In the genomic region with DNA sequence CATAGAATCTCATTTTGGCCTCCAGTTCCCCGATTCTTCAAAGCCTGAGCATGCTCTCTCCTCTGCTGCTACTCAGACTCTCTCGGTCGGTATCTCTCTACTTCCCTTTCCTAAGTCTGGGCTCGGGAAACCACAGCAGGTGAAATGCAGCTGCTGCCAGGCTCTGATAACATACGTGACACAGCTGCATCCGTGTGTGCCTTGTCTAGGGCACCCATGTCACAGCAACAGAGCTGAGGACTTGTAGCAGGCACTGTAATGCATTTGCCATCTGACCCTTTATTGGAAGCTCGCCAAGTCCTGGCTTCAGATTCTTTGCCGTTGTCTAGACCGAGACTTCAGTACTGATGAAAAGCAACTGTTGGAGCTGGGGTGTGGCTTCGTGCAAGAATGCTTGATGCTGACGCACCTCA, we compare ENCODE assay signal across 8 mouse cellular contexts. TPM values are rescaled to one million over a fixed set of nuclear protein-coding genes. Genes with fewer than 3 reads are reported as not detected.
DNase-seq lines count a peak whose midpoint lies in the region; ATAC-seq lines count a peak whose summit lies in the region.

No protein-coding gene starts in this region.

- intact Hi-C loops in heart, postnatal 14 days (cut with DNase I): loop anchor here (10.0 kb wide), 2 partner anchors 135 to 215 kb away; no protein-coding TSS in a partner anchor

- H3K9me3 ChIP-seq in limb, embryonic 15.5 days: no peaks in the 10 kb centered on the region
- no peaks in the 10 kb centered on the region for H3K9me3 ChIP-seq in neural tube, embryonic 13.5 days

- peaks cover 10% of the 10 kb centered on the region for H3K36me3 ChIP-seq in limb, embryonic 15.5 days
- H3K36me3 ChIP-seq in neural tube, embryonic 13.5 days: peaks cover 16% of the 10 kb centered on the region

- no peaks in the 10 kb centered on the region for H3K27me3 ChIP-seq in limb, embryonic 15.5 days
- H3K27me3 ChIP-seq in neural tube, embryonic 13.5 days: no peaks in the 10 kb centered on the region

- no peak overlapping the region for H3K4me3 ChIP-seq in limb, embryonic 15.5 days
- no peak overlapping the region for H3K4me3 ChIP-seq in neural tube, embryonic 13.5 days

- H3K4me2 ChIP-seq in limb, embryonic 15.5 days: no peak overlapping the region
- H3K4me2 ChIP-seq in neural tube, embryonic 13.5 days: no peak overlapping the region

- peak; percentile 20 for DNase-seq in cerebellum, adult 11-12 months
- peak; percentile 42 to 68 for DNase-seq in spleen, postnatal 4 days (ENCODE audit: low spot score in 2 of 2)
- DNase-seq in spleen, adult 18-20 months: no peak
- peak; percentile 44 to 63 for DNase-seq in heart, postnatal 14 days
- no peak for DNase-seq in testis, postnatal 10 days (ENCODE audit: low spot score)

- ATAC-seq in cerebellum, adult (ENCODE audit: insufficient number of reproducible peaks, low FRiP score, low TSS enrichment): no peak
- peak; percentile 69 for ATAC-seq in limb, embryonic 15.5 days (ENCODE audit: insufficient number of reproducible peaks, low FRiP score, low TSS enrichment, low read depth)
- ATAC-seq in neural tube, embryonic 13.5 days (ENCODE audit: low read depth): peak; percentile 63

- WGBS in limb, embryonic 15.5 days: 32% methylated on average over 11 of the region's 11 CpGs
- WGBS in neural tube, embryonic 13.5 days: 59% methylated on average over 11 of the region's 11 CpGs

- H3K9ac ChIP-seq in limb, embryonic 15.5 days: no peak overlapping the region
- no peak overlapping the region for H3K9ac ChIP-seq in neural tube, embryonic 13.5 days

- H3K4me1 ChIP-seq in limb, embryonic 15.5 days: peaks cover 7% of the 10 kb centered on the region
- H3K4me1 ChIP-seq in neural tube, embryonic 13.5 days (replicated peaks): peaks cover 7% of the 10 kb centered on the region

- H3K27ac ChIP-seq in limb, embryonic 15.5 days: no peak overlapping the region; the same call in 1 of the 2 replicates
- H3K27ac ChIP-seq in neural tube, embryonic 13.5 days (replicated peaks): no peak overlapping the region

RNA-seq across cellular contexts. Expression of gene Ppa2, which starts 29.5 kb away (rescaled TPM):
- 100 to 1,000 TPM; 110 to 112 TPM for total RNA-seq in heart, postnatal 14 days (2021)
- 74.1 and 79.5 TPM in 2 replicates for polyA plus RNA-seq in limb, embryonic 15.5 days (2015; fragmentation: Nextera tagmentation; extraction: Ambion mirVana)
- polyA plus RNA-seq in neural tube, embryonic 13.5 days (2015; fragmentation: Nextera tagmentation; extraction: Ambion mirVana): 84.4 and 86.9 TPM in 2 replicates

Comparison
In these comparisons a context has a peak if more than half of its experiments do, and no peak if none do; other contexts are left out.
1. DNase-seq: peak in cerebellum, adult 11-12 months (single experiment), spleen, postnatal 4 days (2 of 2) and heart, postnatal 14 days (2 of 2); none in spleen, adult 18-20 months (0 of 2) and testis, postnatal 10 days (single experiment).